Mouse (Mus musculus): ENCODE measurements around the gene Rps8. TPM values are rescaled to one million over a fixed set of nuclear protein-coding genes. Genes with fewer than 3 reads are reported as not detected.

Gene Rps8
- total RNA-seq, 1 experiment from 2014 or later, result 1,061 TPM

- ATAC-seq (ENCODE audit: extremely low read depth, insufficient number of reproducible peaks, low FRiP score, poor library complexity, severe bottlenecking), result no peak
Observed at GRCm38 (mm10) chr4:117107813-117108523, 48.1 kb downstream of the Rps8 start.

- no peak for ATAC-seq (ENCODE audit: extremely low read depth, insufficient number of reproducible peaks, low FRiP score, poor library complexity, severe bottlenecking)
Observed at GRCm38 (mm10) chr4:117105127-117105526, 50.9 kb downstream of the Rps8 start.

GRCm38 (mm10) chr4:117104672-117105071, 51.4 kb downstream of the Rps8 start:
- no peak for ATAC-seq (ENCODE audit: extremely low read depth, insufficient number of reproducible peaks, low FRiP score, poor library complexity, severe bottlenecking)

Other genes starting within 250 kb of the Rps8 start
- 50.2 and 63.2 TPM in 2 replicates for gene Urod, start 161.8 kb downstream of the Rps8 start, total RNA-seq (2017)
- gene Hectd3, start 160.9 kb downstream of the Rps8 start, total RNA-seq (2017), result 41.3 and 50.8 TPM in 2 replicates
- 12.8 and 24.6 TPM in 2 replicates for gene Eif2b3, start 136.8 kb downstream of the Rps8 start, total RNA-seq (2017)
- gene Ptch2, start 60.2 kb downstream of the Rps8 start, total RNA-seq (2017), result 0.35 TPM in 1 of 2 replicates, not detected in the other
- gene Btbd19, start 30.5 kb downstream of the Rps8 start, total RNA-seq (2017), result 58.1 and 59.0 TPM in 2 replicates
- 0.61 TPM in 1 of 2 replicates, not detected in the other for gene Tctex1d4, start 29.4 kb downstream of the Rps8 start, total RNA-seq (2017)
- 24.2 and 25.4 TPM in 2 replicates for gene Plk3, start 22.3 kb downstream of the Rps8 start, total RNA-seq (2017)
- gene Kif2c, start 26.4 kb upstream of the Rps8 start, total RNA-seq (2017), result 0.35 TPM in 1 of 2 replicates, not detected in the other
- gene Tmem53, start 95.7 kb upstream of the Rps8 start, total RNA-seq (2017), result not detected in 2 replicates
- not detected in 2 replicates for gene Armh1, start 95.9 kb upstream of the Rps8 start, total RNA-seq (2017)

Measured in neutrophil, adult 5-6 weeks (primary cell).